Mouse (Mus musculus): Measurements from ENCODE around the gene Ecm2. TPM values are rescaled to one million over a fixed set of nuclear protein-coding genes. Genes with fewer than 3 reads are reported as not detected.
A peak's percentile ranks its signal among the peaks of the same experiment; 100 is the strongest.

Gene Ecm2
- polyA plus RNA-seq, 1 experiment from 2014 or later, result 0.38 TPM

DNA sequence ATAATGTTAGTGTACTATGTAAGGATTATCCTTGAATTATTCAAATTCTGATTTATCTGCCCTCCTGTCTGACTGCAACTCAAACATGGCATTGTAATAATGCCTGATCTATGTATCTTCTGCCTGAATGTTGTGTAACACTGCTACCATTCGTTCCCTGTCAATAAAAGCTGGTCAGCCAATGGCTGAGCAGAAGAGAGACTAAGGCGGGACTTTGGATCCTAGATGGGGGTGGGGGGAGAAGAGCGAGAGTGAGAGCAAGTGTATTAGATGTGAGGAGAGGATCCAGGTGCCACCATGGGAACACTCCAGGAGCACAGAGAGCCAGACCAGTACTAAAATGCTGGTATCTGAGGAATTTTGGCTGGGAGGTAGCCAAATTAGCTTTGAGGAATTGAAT lies 65.8 kb downstream of the Ecm2 start:
- Histone ChIP-seq H3K9me3 (ENCODE audit: low read length) (no peaks in the 10 kb centered on the region), H3K36me3 (replicated peaks; ENCODE audit: insufficient read depth, low read length) (no peaks in the 10 kb centered on the region), H3K27me3 (ENCODE audit: insufficient read depth, low read length) (no peaks in the 10 kb centered on the region), H3K9ac (replicated peaks) (no peak overlapping the region), H3K4me1 (ENCODE audit: insufficient read depth) (no peaks in the 10 kb centered on the region), H3K27ac (ENCODE audit: low read depth) (no peak overlapping the region), H3K4me3 (ENCODE audit: low read depth, low read length) (no peak overlapping the region), H3K4me2 (ENCODE audit: low read depth, low read length) (no peak overlapping the region)
- 62% methylated on average over 3 of the region's 3 CpGs for WGBS (ENCODE audit: insufficient replicate concordance)
- ATAC-seq (no peak), DNase-seq (no peak)
- TF ChIP-seq EP300 (IDR thresholded peaks at IDR 0.05; ENCODE audit: low read depth) (no peak), CTCF (IDR thresholded peaks at IDR 0.05; ENCODE audit: low read depth) (no peak)

DNA sequence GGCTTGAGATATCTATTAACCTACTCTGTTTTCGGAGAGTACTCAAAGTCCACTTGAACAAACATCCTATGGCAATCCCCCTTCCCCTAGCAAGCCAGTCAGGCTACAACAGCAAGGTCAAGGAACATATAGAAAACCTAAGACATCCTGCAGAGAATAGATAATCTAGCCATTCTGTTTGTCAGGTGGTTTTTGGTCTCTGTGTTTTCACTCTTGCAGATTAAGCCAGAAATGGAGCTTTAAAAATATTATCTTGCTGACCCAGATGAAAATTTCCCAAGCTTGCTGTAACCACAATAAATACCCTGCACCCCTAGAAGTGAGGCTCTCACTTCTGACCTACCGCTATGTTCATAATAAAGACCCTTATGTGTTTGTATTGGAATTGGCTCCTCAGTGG lies 66.8 kb downstream of the Ecm2 start:
- DNase-seq, result no peak
- no peaks in the 10 kb centered on the region for H3K36me3 ChIP-seq (replicated peaks; ENCODE audit: insufficient read depth, low read length)
- H3K9me3 ChIP-seq (ENCODE audit: low read length), result no peaks in the 10 kb centered on the region
- H3K4me2 ChIP-seq (ENCODE audit: low read depth, low read length), result no peak overlapping the region
- H3K4me1 ChIP-seq (ENCODE audit: insufficient read depth), result no peaks in the 10 kb centered on the region
- no peaks in the 10 kb centered on the region for H3K27me3 ChIP-seq (ENCODE audit: insufficient read depth, low read length)
- WGBS (ENCODE audit: insufficient replicate concordance), result 46% methylated on average over 2 of the region's 2 CpGs
- no peak overlapping the region for H3K9ac ChIP-seq (replicated peaks)
- no peak overlapping the region for H3K4me3 ChIP-seq (ENCODE audit: low read depth, low read length)
- H3K27ac ChIP-seq (ENCODE audit: low read depth), result no peak overlapping the region
- peak; percentile 73 for ATAC-seq
- peak; percentile 95 for TF ChIP-seq EP300 (IDR thresholded peaks at IDR 0.05; ENCODE audit: low read depth)
- no peak for TF ChIP-seq CTCF (IDR thresholded peaks at IDR 0.05; ENCODE audit: low read depth)

DNA sequence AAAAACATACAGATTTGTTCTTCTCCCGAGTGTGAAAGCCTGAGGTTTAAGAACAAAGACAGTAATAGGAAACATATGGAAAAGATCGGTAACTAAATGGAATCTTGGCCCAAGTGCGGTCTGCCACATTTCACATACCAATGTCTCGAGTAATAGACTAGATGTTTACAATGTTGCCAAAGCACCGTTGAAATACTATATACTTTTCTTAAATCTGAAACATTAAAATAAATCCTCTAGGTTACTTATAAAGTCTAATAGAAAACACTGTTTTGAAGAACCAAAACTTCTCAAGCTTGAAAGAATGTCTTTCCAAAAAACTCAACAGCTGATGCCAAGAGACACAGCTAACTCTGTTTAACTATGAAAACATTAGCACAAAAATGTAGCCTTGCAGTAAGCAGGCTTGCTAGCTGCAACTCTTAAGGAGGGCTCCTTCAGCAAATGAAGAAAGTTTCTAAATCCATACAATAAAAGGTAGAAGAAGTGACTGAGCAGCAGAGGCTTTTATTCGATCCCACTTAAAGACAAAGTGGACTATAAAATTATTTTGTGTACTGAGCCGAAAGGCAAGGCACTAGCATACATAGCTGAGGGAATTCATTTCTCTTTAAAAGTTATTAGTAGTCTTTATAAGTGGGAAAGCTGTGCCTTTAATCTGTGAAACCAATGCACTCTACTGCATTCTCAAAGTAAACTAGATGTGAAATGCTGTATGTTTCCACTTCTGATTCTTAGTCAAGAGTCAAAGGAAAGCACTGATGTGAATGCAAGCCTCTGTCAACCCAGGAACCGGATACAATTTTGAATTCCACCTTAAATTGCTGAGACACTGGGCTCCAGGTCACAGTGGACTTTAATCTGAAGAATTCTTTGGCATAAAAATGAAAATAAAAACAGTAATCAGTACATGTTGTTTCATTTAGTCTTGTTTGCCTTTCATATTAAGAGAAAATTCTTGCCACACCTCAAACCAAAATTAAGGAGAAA lies 77.2 kb downstream of the Ecm2 start, which contains the start of gene Omd:
TSS of gene Omd (plus strand) at position 922 of the 990 bp plus-strand sequence.
- DNase-seq (no peak), ATAC-seq (no peak)
- 70% methylated on average over 8 of the region's 8 CpGs for whole genome bisulfite sequencing (ENCODE audit: insufficient replicate concordance)
- Histone ChIP-seq H3K9ac (replicated peaks) (no peak within 1 kb of the TSS), H3K4me3 (ENCODE audit: low read depth, low read length) (no peak within 1 kb of the TSS), H3K9me3 (ENCODE audit: low read length) (no peaks in the 10 kb centered on the region), H3K27ac (ENCODE audit: low read depth) (no peak within 1 kb of the TSS), H3K4me2 (ENCODE audit: low read depth, low read length) (no peak within 1 kb of the TSS), H3K27me3 (ENCODE audit: insufficient read depth, low read length) (no peaks in the 10 kb centered on the region), H3K36me3 (replicated peaks; ENCODE audit: insufficient read depth, low read length) (no peaks in the 10 kb centered on the region), H3K4me1 (ENCODE audit: insufficient read depth) (no peaks in the 10 kb centered on the region)
- TF ChIP-seq CTCF (IDR thresholded peaks at IDR 0.05; ENCODE audit: low read depth) (no peak), EP300 (IDR thresholded peaks at IDR 0.05; ENCODE audit: low read depth) (no peak)

Other genes starting within 250 kb of the Ecm2 start
- 0.57 and 0.62 TPM in 2 replicates for gene Fgd3, start 184.5 kb upstream of the Ecm2 start, polyA plus RNA-seq (2015; fragmentation: Nextera tagmentation; extraction: Ambion mirVana)
- gene Bicd2, start 163.2 kb upstream of the Ecm2 start, polyA plus RNA-seq (2015; fragmentation: Nextera tagmentation; extraction: Ambion mirVana), result 4.9 and 5.8 TPM in 2 replicates
- 5.9 and 6.0 TPM in 2 replicates for gene Ippk, start 83.6 kb upstream of the Ecm2 start, polyA plus RNA-seq (2015; fragmentation: Nextera tagmentation; extraction: Ambion mirVana)
- 0.47 TPM in 2 replicates for gene Tes3-ps, start 11.5 kb upstream of the Ecm2 start, polyA plus RNA-seq (2015; fragmentation: Nextera tagmentation; extraction: Ambion mirVana)
- gene Aspn, start 39.6 kb downstream of the Ecm2 start, polyA plus RNA-seq (2015; fragmentation: Nextera tagmentation; extraction: Ambion mirVana), result 0.93 and 1.8 TPM in 2 replicates
- gene Omd, start 77.7 kb downstream of the Ecm2 start, polyA plus RNA-seq (2015; fragmentation: Nextera tagmentation; extraction: Ambion mirVana), result 0.19 and 0.21 TPM in 2 replicates
- gene Ogn, start 103.2 kb downstream of the Ecm2 start, polyA plus RNA-seq (2015; fragmentation: Nextera tagmentation; extraction: Ambion mirVana), result 1.3 and 1.6 TPM in 2 replicates
- gene Cenpp, start 148.0 kb downstream of the Ecm2 start, polyA plus RNA-seq (2015; fragmentation: Nextera tagmentation; extraction: Ambion mirVana), result 13.7 TPM in 2 replicates
- gene Nol8, start 148.3 kb downstream of the Ecm2 start, polyA plus RNA-seq (2015; fragmentation: Nextera tagmentation; extraction: Ambion mirVana), result 6.8 and 8.0 TPM in 2 replicates
- 13.4 and 16.9 TPM in 2 replicates for gene Iars, start 177.3 kb downstream of the Ecm2 start, polyA plus RNA-seq (2015; fragmentation: Nextera tagmentation; extraction: Ambion mirVana)

Data from liver, postnatal 0 days (tissue).